Mouse (Mus musculus) lung, adult 2 months (tissue): ENCODE data around the gene Alx3.

Experiments used
- CTCF ChIP-seq: fragments of 200-500 bp; IDR thresholded peaks from 2 replicates; pipeline ENCODE4 v1.5.1; 2011; ENCODE audit warnings: mild to moderate bottlenecking, low read length, control low read depth; ENCODE audit not compliant: insufficient read depth
- POLR2A ChIP-seq: fragments of 200-500 bp; IDR thresholded peaks from 2 replicates; pipeline ENCODE4 v1.6.1; 2011; ENCODE audit warnings: low read depth, mild to moderate bottlenecking, control low read depth, low read length, borderline replicate concordance; ENCODE audit errors: extremely low read depth

- TF ChIP-seq CTCF (peak; percentile 86), POLR2A (no peak)
These were observed 10.5 kb downstream of the Alx3 start for GRCm38 (mm10) chr3:107605304-107605703.
